Mouse (Mus musculus) kidney, postnatal 4 days (tissue): ENCODE data around the gene Mrrf.

Experiments used
- DNase-seq, 2 experiments: peaks; one replicate each; pipeline ENCODE4 v3.0.0; 2021; ENCODE audit warnings: mixed read lengths in 2 of 2

Gene Mrrf

DNA sequence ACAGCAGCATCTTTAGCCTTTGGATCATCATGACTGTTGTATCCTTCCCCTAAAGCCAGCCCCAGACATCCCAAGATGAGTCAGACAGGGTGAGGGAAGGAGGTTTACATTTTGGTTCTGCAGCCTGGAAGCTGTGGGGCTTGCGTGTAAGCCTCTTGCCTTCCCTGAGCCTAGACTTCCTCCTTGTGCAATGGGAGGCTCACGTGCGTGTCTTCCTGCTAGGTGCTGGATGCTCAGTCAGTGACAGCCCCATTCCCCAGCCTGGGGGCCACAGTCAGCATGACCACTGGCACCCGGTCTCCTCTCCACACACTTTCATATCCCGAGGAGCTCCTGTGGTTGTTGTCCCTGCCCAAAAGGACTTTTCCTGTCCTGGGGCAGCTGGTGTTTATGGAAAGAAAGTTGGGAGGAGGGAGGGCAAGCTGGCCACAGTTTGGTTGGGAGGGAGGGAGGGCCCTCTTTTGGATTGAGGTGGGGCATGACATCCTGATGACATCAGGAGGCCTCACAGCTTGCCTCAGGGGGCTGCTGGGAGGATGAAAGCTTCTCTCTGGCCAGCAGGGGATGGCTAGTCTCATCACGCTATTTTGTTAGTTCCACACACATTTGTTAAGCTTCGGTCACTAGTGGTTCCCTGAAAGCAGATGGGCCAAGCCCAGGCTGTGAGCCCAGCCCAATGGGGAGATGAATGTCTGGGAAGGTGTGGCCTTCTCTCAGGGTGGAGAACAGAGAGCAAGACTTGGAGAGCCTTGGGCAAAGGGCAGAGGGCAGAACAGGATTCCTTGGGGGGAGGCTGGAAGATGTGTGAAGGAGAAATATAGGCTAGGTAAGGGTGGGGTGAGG, 98.6 kb downstream of the Mrrf start:
- DNase-seq, result no peak

DNA sequence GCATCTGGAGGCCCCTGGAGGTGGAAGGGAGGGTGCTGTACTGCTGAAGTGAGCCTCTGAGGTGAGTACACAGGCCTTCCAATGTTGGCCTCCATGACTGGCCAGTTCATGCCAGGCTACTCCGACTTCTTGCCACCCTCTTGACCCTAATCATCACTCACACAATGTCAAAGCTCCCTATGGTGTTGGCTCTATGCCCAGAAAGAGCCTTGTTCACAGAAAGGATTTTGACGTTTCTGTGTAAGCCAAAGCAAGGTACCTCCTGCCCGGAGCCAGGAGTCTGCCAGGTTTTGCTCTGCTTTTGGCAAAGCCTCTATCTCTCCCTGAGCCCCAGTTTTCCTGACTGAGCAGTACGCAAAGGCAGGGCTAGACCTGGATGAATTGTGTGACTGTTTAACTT, 99.7 kb downstream of the Mrrf start:
- no peak for DNase-seq

DNA sequence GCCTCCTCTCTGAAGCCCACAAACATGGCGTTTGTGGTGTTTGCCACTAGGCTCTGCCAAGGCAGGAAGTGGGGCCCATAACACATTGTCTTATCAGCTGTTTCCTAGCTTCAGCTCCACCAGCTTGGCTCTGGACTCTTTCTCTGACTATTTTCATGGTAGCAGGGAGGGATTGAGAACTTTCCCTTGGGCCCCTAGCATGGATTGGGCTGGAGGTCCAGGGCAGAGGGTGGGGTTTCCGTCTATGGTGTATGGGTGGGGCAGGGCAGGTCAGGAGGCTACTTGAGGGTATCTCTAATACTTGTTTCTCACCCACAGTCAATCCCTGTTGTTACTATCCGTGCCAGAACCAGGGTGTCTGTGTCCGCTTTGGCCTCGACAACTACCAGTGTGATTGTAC, 100.7 kb downstream of the Mrrf start:
- DNase-seq, result no peak

DNA sequence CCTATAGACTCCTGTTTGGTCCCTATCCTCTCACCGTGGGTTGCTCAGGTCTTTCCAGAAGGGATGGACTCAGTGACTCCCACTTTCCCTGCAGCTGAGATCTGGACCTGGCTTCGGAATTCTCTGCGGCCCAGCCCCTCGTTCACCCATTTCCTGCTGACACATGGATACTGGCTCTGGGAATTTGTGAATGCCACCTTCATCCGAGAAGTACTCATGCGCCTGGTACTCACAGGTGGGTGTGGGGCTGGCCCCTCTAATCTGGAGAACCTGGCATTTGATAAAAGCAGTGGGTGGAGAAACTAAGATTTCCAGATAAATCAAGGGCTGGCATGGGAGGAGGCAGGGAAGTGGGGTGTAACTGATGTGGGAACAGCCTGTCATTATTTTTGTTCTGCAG, 101.4 kb downstream of the Mrrf start:
- no peak for DNase-seq

DNA sequence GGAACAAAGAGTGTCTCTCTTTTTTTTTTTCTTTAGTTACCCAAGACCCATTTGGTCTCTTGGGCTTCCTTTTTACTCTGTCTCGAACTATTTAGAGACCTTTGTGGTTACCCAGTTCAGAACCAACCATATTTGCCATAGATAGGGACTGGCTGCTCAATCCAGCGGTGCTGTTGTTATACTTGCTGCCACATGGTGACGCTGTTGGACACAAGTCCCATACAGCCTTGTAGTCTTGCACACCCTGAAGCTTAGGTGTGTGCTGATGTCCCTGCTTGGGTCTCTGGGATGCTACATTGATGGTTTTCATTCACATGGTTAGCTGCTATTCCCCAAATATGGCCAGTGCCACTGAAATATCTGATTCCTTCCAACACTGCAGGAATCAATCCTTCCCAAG, 102.3 kb downstream of the Mrrf start:
- no peak for DNase-seq

GRCm38 (mm10) chr2:36238951-36239350, 102.8 kb downstream of the Mrrf start:
- DNase-seq, result no peak
